Mouse (Mus musculus) adrenal gland, adult 18-20 months (tissue): ENCODE measurements around the gene Gnb3. TPM values are rescaled to one million over a fixed set of nuclear protein-coding genes. Genes with fewer than 3 reads are reported as not detected.
"Not testable (repeated sequence)": the region's sequence is repeated elsewhere in the genome, so short reads cannot be mapped to it uniquely, and the experiment has no call there.

ENCODE experiments used
- DNase-seq, 2 experiments: peaks; one replicate each; pipeline ENCODE4 v3.0.0; 2021 to 2022; ENCODE audit warnings: low spot score in 2 of 2
- total RNA-seq, 2 experiments: library from RNA; stranded (reverse); gene quantifications; 1 replicate in 1 of 2; 2 replicates in 1 of 2; pipeline ENCODE4 v1.2.3; 2021

Gnb3 gene
- total RNA-seq, 2 experiments from 2014 or later, result 9.2 to 9.6 TPM

- no peak for DNase-seq
Observed at GRCm38 (mm10) chr6:124858561-124859318, 18.7 kb upstream of the Gnb3 start.

GRCm38 (mm10) chr6:124857840-124858530 is 17.9 kb upstream of the Gnb3 start:
- no peak for DNase-seq

- DNase-seq, result peak; percentile 69 to 75
Observed at GRCm38 (mm10) chr6:124856916-124857839, 17.1 kb upstream of the Gnb3 start, which contains the start of gene P3h3. TSS of gene P3h3 (minus strand) at chr6:124857752.

- no peak for DNase-seq
Observed at GRCm38 (mm10) chr6:124856321-124856720, 16.2 kb upstream of the Gnb3 start.

GRCm38 (mm10) chr6:124854647-124855046 is 14.6 kb upstream of the Gnb3 start:
- no peak for DNase-seq

GRCm38 (mm10) chr6:124850535-124850934 is 10.5 kb upstream of the Gnb3 start:
- DNase-seq, result no peak

- peak; percentile 92 for DNase-seq
Observed at GRCm38 (mm10) chr6:124847305-124847704, 7.2 kb upstream of the Gnb3 start.

GRCm38 (mm10) chr6:124839805-124840204 is 270 bp downstream of the Gnb3 start:
- DNase-seq, result no peak

- DNase-seq, result no peak
Observed at GRCm38 (mm10) chr6:124836411-124836810, 3.7 kb downstream of the Gnb3 start.

- DNase-seq, result no peak
Observed at GRCm38 (mm10) chr6:124835531-124835930, 4.5 kb downstream of the Gnb3 start.

- DNase-seq, result no peak
Observed at GRCm38 (mm10) chr6:124834512-124835081, 5.5 kb downstream of the Gnb3 start.

GRCm38 (mm10) chr6:124831649-124832048 is 8.4 kb downstream of the Gnb3 start:
- no peak for DNase-seq

GRCm38 (mm10) chr6:124831199-124831598 is 8.9 kb downstream of the Gnb3 start:
- DNase-seq, result not testable (repeated sequence)

GRCm38 (mm10) chr6:124829799-124830700 is 10.0 kb downstream of the Gnb3 start:
- peak; percentile 85 to 86 for DNase-seq

GRCm38 (mm10) chr6:124828868-124829798 is 10.9 kb downstream of the Gnb3 start, which contains the start of the genes Usp5 and Cdca3:
TSS of gene Usp5 (minus strand) at chr6:124829484.
TSS of gene Cdca3 (plus strand) at chr6:124829547.
- peak; percentile 90 to 91 for DNase-seq

- peak in 1 of 2 experiments; percentile 43 for DNase-seq
Observed at GRCm38 (mm10) chr6:124828101-124828592, 11.9 kb downstream of the Gnb3 start.

- DNase-seq, result no peak
Observed at GRCm38 (mm10) chr6:124822049-124822448, 18.0 kb downstream of the Gnb3 start.

- DNase-seq, result no peak
Observed at GRCm38 (mm10) chr6:124820891-124821290, 19.2 kb downstream of the Gnb3 start.
